Mouse (Mus musculus): Measurements from ENCODE around the gene Hspd1. TPM values are rescaled to one million over a fixed set of nuclear protein-coding genes. Genes with fewer than 3 reads are reported as not detected.

Hspd1 gene
- total and polyA plus RNA-seq, 3 experiments, result 306 to 885 (median 775) TPM

DNA sequence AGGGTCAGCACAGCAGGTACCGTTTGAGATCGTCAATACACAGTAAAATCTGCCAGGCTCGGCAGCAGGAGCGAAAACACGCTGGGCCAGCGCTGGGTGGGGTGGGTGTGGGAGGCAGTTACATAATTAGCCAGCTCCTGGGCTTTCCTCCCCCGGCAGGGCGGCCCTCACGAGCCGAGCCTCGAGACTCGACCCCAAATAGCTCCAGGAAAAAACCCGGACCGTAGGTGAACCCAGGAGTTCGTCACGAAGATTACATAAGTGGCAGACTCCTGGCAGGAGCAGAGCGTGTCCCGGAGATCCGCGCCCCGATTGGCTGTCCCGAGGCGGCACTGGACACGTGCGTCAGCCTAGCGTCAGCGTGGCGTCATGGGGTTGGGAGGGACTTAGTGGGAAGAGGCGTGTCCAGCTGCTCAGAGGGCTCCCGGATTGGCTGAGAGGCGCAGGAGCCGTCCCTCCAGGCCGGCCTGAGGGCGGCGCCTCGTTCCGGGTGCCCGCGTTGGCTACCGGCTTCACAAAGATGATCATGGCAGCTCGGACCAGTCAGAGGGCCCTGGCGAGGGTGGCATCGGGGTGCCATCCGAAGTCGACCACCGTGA, 35.6 kb downstream of the Hspd1 start, which contains the start of gene Coq10b (continued):
- TF ChIP-seq MAX (IDR thresholded peaks at IDR 0.05; ENCODE audit: low read length), result peak; percentile 97
- TF ChIP-seq ELF1 (IDR thresholded peaks at IDR 0.05; ENCODE audit: low read depth, low read length), result peak; percentile 61; the same call in 1 of the 2 replicates
- TF ChIP-seq BHLHE40 (IDR thresholded peaks at IDR 0.05; ENCODE audit: borderline replicate concordance, low read depth, low read length), result peak; percentile 67; the same call in 1 of the 2 replicates
- TF ChIP-seq ETS1 (IDR thresholded peaks at IDR 0.05; ENCODE audit: low read depth, low read length), result peak; percentile 15; the same call in 1 of the 2 replicates
- peak; percentile 65 for TF ChIP-seq HCFC1 (IDR thresholded peaks at IDR 0.05; ENCODE audit: low read depth, low read length)
- TF ChIP-seq TCF12 (IDR thresholded peaks at IDR 0.05; ENCODE audit: low read depth, low read length), result no peak; the same call in 1 of the 2 replicates
- TF ChIP-seq MYC (IDR thresholded peaks at IDR 0.05; ENCODE audit: low read depth, low read length), result peak; percentile 74; the same call in 1 of the 2 replicates
- TF ChIP-seq CTCF (IDR thresholded peaks at IDR 0.05 in 2 of 3, conservative IDR thresholded peaks at IDR 0.05 in 1 of 3; ENCODE audit: control insufficient read depth in 1 of 3, insufficient read depth in 1 of 3, low read depth in 2 of 3, low read length in 3 of 3, poor library complexity in 1 of 3, severe bottlenecking in 1 of 3), result no peak
- TF ChIP-seq CHD1 (IDR thresholded peaks at IDR 0.05; ENCODE audit: low read depth, low read length), result no peak
- no peak for TF ChIP-seq EP300 (IDR thresholded peaks at IDR 0.05; ENCODE audit: low read depth in 1 of 2, low read length in 2 of 2)
- TF ChIP-seq JUND (IDR thresholded peaks at IDR 0.05; ENCODE audit: low read depth, low read length), result no peak
- no peak for TF ChIP-seq MAZ (IDR thresholded peaks at IDR 0.05; ENCODE audit: low read depth, low read length)
- no peak for TF ChIP-seq KAT2A (conservative IDR thresholded peaks at IDR 0.05; ENCODE audit: low read depth, low read length)
- no peak for TF ChIP-seq MEF2A (IDR thresholded peaks at IDR 0.05; ENCODE audit: extremely low read depth, insufficient replicate concordance, low read depth, low read length, poor library complexity, severe bottlenecking)
- TF ChIP-seq RCOR1 (IDR thresholded peaks at IDR 0.05; ENCODE audit: low read depth, low read length), result no peak
- TF ChIP-seq ZNF384 (IDR thresholded peaks at IDR 0.05; ENCODE audit: low read depth, low read length), result no peak
- no peak for TF ChIP-seq GATA1 (IDR thresholded peaks at IDR 0.05; ENCODE audit: low read depth, low read length)
- TF ChIP-seq POLR2AphosphoS5 (IDR thresholded peaks at IDR 0.05; ENCODE audit: borderline replicate concordance, low read depth, low read length), result no peak
- peak; percentile 36 to 84; a peak in 3 of 4 replicates for TF ChIP-seq POLR2A (IDR thresholded peaks at IDR 0.05; ENCODE audit: control insufficient read depth in 1 of 2, insufficient read depth in 1 of 2, low read depth in 1 of 2, low read length in 2 of 2, poor library complexity in 1 of 2)
- TF ChIP-seq ZMIZ1 (IDR thresholded peaks at IDR 0.05; ENCODE audit: low read depth, low read length), result no peak

- Histone ChIP-seq H3K9ac (ENCODE audit: control insufficient read depth, low read depth, low read length, poor library complexity, severe bottlenecking) (peak overlapping the region; percentile 74), H3K4me1 (ENCODE audit: control insufficient read depth in 1 of 2, insufficient read depth in 2 of 2, low read length in 2 of 2) (peaks cover 11 to 16% of the 10 kb centered on the region in 2 experiments), H3K4me3 (ENCODE audit: control insufficient read depth in 1 of 2, insufficient read depth in 1 of 2, low read depth in 2 of 2, low read length in 2 of 2) (peak overlapping the region; percentile 62 to 86; a peak in 3 of 4 replicates), H3K27me3 (ENCODE audit: control insufficient read depth in 1 of 2, insufficient read depth in 2 of 2, low read length in 2 of 2) (no peaks in the 10 kb centered on the region), H3K27ac (ENCODE audit: control insufficient read depth, low read depth, low read length) (no peak overlapping the region), H3K36me3 (ENCODE audit: control insufficient read depth in 1 of 2, insufficient read depth in 2 of 2, low read length in 2 of 2) (peaks cover 0 to 27% of the 10 kb centered on the region in 2 experiments; a peak in 2 of 4 replicates), H3K79me2 (ENCODE audit: control insufficient read depth, insufficient read depth, low read length, poor library complexity) (peaks cover 14% of the 10 kb centered on the region), H3K9me3 (replicated peaks; ENCODE audit: insufficient read depth, low read length) (no peaks in the 10 kb centered on the region)
- no peak for DNase-seq (ENCODE audit: low read depth, low spot score)
- TF ChIP-seq UBTF (IDR thresholded peaks at IDR 0.05; ENCODE audit: borderline replicate concordance, insufficient read depth, low read depth, low read length) (no peak), MXI1 (IDR thresholded peaks at IDR 0.05; ENCODE audit: low read depth, low read length) (no peak), ETS1 (IDR thresholded peaks at IDR 0.05; ENCODE audit: low read depth, low read length) (no peak), ZNF384 (IDR thresholded peaks at IDR 0.05; ENCODE audit: low read depth, low read length) (no peak), CTCF (IDR thresholded peaks at IDR 0.05 in 2 of 3, conservative IDR thresholded peaks at IDR 0.05 in 1 of 3; ENCODE audit: control insufficient read depth in 1 of 3, insufficient read depth in 1 of 3, low read depth in 2 of 3, low read length in 3 of 3, poor library complexity in 1 of 3, severe bottlenecking in 1 of 3) (no peak), CHD1 (IDR thresholded peaks at IDR 0.05; ENCODE audit: low read depth, low read length) (no peak)
Observed at GRCm38 (mm10) chr1:55051671-55052070, 36.4 kb downstream of the Hspd1 start.

Measured in MEL (cell line).